Mouse (Mus musculus) lung, embryonic 15.5 days (tissue): ENCODE measurements around the gene Stxbp5. TPM values are rescaled to one million over a fixed set of nuclear protein-coding genes. Genes with fewer than 3 reads are reported as not detected.
A peak's percentile ranks its signal among the peaks of the same experiment; 100 is the strongest.
"Not testable (repeated sequence)": the region's sequence is repeated elsewhere in the genome, so short reads cannot be mapped to it uniquely, and the experiment has no call there.

Experiments used
- ATAC-seq: fragments of 200-750 bp; cut with Nextera tagmentation; 2 replicates; pipeline ENCODE4 v1.8.0; 2017; ENCODE audit warnings: moderate number of reproducible peaks, borderline replicate concordance; ENCODE audit not compliant: low FRiP score, low TSS enrichment; ENCODE audit errors: extremely low read depth
- H3K27ac ChIP-seq: fragments of 300-500 bp; sonication (generic); 2 replicates; pipeline ENCODE4 v1.5.1; 2015; ENCODE audit warnings: moderate library complexity, mild to moderate bottlenecking, inconsistent platforms
- H3K27me3 ChIP-seq: fragments of 300-500 bp; sonication (generic); 2 replicates; pipeline ENCODE4 v1.6.1; 2015; ENCODE audit warnings: inconsistent platforms
- H3K36me3 ChIP-seq: fragments of 300-500 bp; sonication (generic); 2 replicates; pipeline ENCODE4 v1.6.1; 2015; ENCODE audit warnings: inconsistent platforms
- H3K4me1 ChIP-seq: fragments of 300-500 bp; sonication (generic); 2 replicates; pipeline ENCODE4 v1.6.1; 2015; ENCODE audit warnings: inconsistent platforms
- H3K4me2 ChIP-seq: fragments of 300-500 bp; sonication (generic); 2 replicates; pipeline ENCODE4 v1.6.1; 2015; ENCODE audit warnings: inconsistent platforms, mild to moderate bottlenecking, moderate library complexity
- H3K4me3 ChIP-seq: fragments of 300-500 bp; sonication (generic); 2 replicates; pipeline ENCODE4 v1.5.1; 2015; ENCODE audit warnings: mild to moderate bottlenecking, inconsistent platforms
- H3K9ac ChIP-seq: fragments of 300-500 bp; sonication (generic); 2 replicates; pipeline ENCODE4 v1.6.1; 2015; ENCODE audit warnings: inconsistent platforms
- H3K9me3 ChIP-seq: fragments of 300-500 bp; sonication (generic); 2 replicates; pipeline ENCODE4 v1.6.1; 2016; ENCODE audit warnings: inconsistent platforms
- WGBS: fragments of 180-500 bp; shearing (Covaris S2); methylation state at CpG from one replicate; pipeline ENCODE4 v1.1.7; 2015; 5-methylcytosine and 5-hydroxymethylcytosine counted together
- polyA plus RNA-seq: library from polyadenylated mRNA; unstranded; fragments of >200 nt; fragmentation: Nextera tagmentation; extraction: Ambion mirVana; gene quantifications from 2 replicates; pipeline ENCODE4 v1.2.1, GENCODE M21; 2015

Stxbp5 gene
- polyA plus RNA-seq, 1 experiment from 2014 or later: 3.9 TPM

- Histone ChIP-seq H3K27ac (no peak overlapping the region), H3K4me2 (no peak overlapping the region), H3K4me3 (no peak overlapping the region), H3K36me3 (no peaks in the 10 kb centered on the region), H3K27me3 (no peaks in the 10 kb centered on the region), H3K9ac (no peak overlapping the region), H3K9me3 (no peaks in the 10 kb centered on the region), H3K4me1 (no peaks in the 10 kb centered on the region)
- WGBS: 85% methylated on average over 4 of the region's 4 CpGs
- ATAC-seq: no peak
Measured at GRCm38 (mm10) chr10:9888655-9889054, 12.2 kb downstream of the Stxbp5 start.

- WGBS: 92% methylated on average over 5 of the region's 5 CpGs
- H3K36me3 ChIP-seq, H3K4me2 ChIP-seq, H3K4me1 ChIP-seq, H3K9ac ChIP-seq, ATAC-seq, H3K27ac ChIP-seq, H3K9me3 ChIP-seq, H3K4me3 ChIP-seq, H3K27me3 ChIP-seq: not testable (repeated sequence)
Measured at GRCm38 (mm10) chr10:9881781-9882320, 19.0 kb downstream of the Stxbp5 start.

- Histone ChIP-seq H3K4me1 (no peaks in the 10 kb centered on the region), H3K36me3 (no peaks in the 10 kb centered on the region), H3K4me3 (no peak overlapping the region), H3K27ac (no peak overlapping the region), H3K9me3 (no peaks in the 10 kb centered on the region), H3K4me2 (no peak overlapping the region), H3K27me3 (no peaks in the 10 kb centered on the region), H3K9ac (no peak overlapping the region)
- 67% methylated on average over 6 of the region's 6 CpGs for WGBS
- ATAC-seq: no peak
Measured at GRCm38 (mm10) chr10:9880070-9880728, 20.7 kb downstream of the Stxbp5 start.

GRCm38 (mm10) chr10:9878821-9879489 lies 21.9 kb downstream of the Stxbp5 start:
- H3K36me3 ChIP-seq: no peaks in the 10 kb centered on the region
- 74% methylated on average over 6 of the region's 6 CpGs for WGBS
- H3K4me3 ChIP-seq: no peak overlapping the region
- H3K4me1 ChIP-seq: no peaks in the 10 kb centered on the region
- no peaks in the 10 kb centered on the region for H3K27me3 ChIP-seq
- ATAC-seq: no peak
- H3K9me3 ChIP-seq: no peaks in the 10 kb centered on the region
- no peak overlapping the region for H3K4me2 ChIP-seq
- H3K9ac ChIP-seq: no peak overlapping the region
- no peak overlapping the region for H3K27ac ChIP-seq

GRCm38 (mm10) chr10:9875905-9876304 lies 25.0 kb downstream of the Stxbp5 start:
- no peak overlapping the region for H3K9ac ChIP-seq
- H3K4me2 ChIP-seq: no peak overlapping the region
- no peaks in the 10 kb centered on the region for H3K36me3 ChIP-seq
- H3K4me3 ChIP-seq: no peak overlapping the region
- H3K4me1 ChIP-seq: no peaks in the 10 kb centered on the region
- no peaks in the 10 kb centered on the region for H3K27me3 ChIP-seq
- H3K9me3 ChIP-seq: no peaks in the 10 kb centered on the region
- ATAC-seq: no peak
- H3K27ac ChIP-seq: no peak overlapping the region
- 85% methylated on average over 3 of the region's 3 CpGs for WGBS

- no peaks in the 10 kb centered on the region for H3K9me3 ChIP-seq
- ATAC-seq: no peak
- no peaks in the 10 kb centered on the region for H3K36me3 ChIP-seq
- no peak overlapping the region for H3K27ac ChIP-seq
- no peak overlapping the region for H3K4me2 ChIP-seq
- H3K27me3 ChIP-seq: no peaks in the 10 kb centered on the region
- 43% methylated on average over 2 of the region's 2 CpGs for WGBS
- H3K4me3 ChIP-seq: no peak overlapping the region
- no peaks in the 10 kb centered on the region for H3K4me1 ChIP-seq
- H3K9ac ChIP-seq: no peak overlapping the region
Measured at GRCm38 (mm10) chr10:9872143-9872542, 28.7 kb downstream of the Stxbp5 start.

GRCm38 (mm10) chr10:9866793-9867579 lies 33.9 kb downstream of the Stxbp5 start:
- H3K27ac ChIP-seq: 0 out of 2 replicates have a peak overlapping the region, but pooled peaks have one; percentile 30
- ATAC-seq: no peak
- H3K4me1 ChIP-seq: no peaks in the 10 kb centered on the region
- no peaks in the 10 kb centered on the region for H3K9me3 ChIP-seq
- H3K4me2 ChIP-seq: peak overlapping the region; percentile 9; the same call in 1 of the 2 replicates
- H3K9ac ChIP-seq: no peak overlapping the region
- H3K36me3 ChIP-seq: no peaks in the 10 kb centered on the region
- H3K4me3 ChIP-seq: no peak overlapping the region
- WGBS: 54% methylated on average over 17 of the region's 17 CpGs
- H3K27me3 ChIP-seq: no peaks in the 10 kb centered on the region

GRCm38 (mm10) chr10:9860022-9860421 lies 40.9 kb downstream of the Stxbp5 start:
- Histone ChIP-seq H3K9me3 (no peaks in the 10 kb centered on the region), H3K9ac (no peak overlapping the region), H3K4me1 (no peaks in the 10 kb centered on the region), H3K27me3 (no peaks in the 10 kb centered on the region), H3K4me3 (no peak overlapping the region), H3K27ac (no peak overlapping the region), H3K4me2 (no peak overlapping the region), H3K36me3 (peaks cover 3% of the 10 kb centered on the region; the same call in 1 of the 2 replicates)
- WGBS: 88% methylated on average over 4 of the region's 4 CpGs
- no peak for ATAC-seq

GRCm38 (mm10) chr10:9859476-9859875 lies 41.4 kb downstream of the Stxbp5 start:
- 86% methylated on average over 3 of the region's 3 CpGs for WGBS

GRCm38 (mm10) chr10:9857850-9858249 lies 43.0 kb downstream of the Stxbp5 start:
- H3K36me3 ChIP-seq: peaks cover 4% of the 10 kb centered on the region; the same call in 1 of the 2 replicates
- no peaks in the 10 kb centered on the region for H3K4me1 ChIP-seq
- no peak overlapping the region for H3K4me3 ChIP-seq
- 77% methylated on average over 2 of the region's 2 CpGs for WGBS
- H3K4me2 ChIP-seq: no peak overlapping the region
- no peaks in the 10 kb centered on the region for H3K27me3 ChIP-seq
- no peak overlapping the region for H3K9ac ChIP-seq
- H3K27ac ChIP-seq: no peak overlapping the region
- H3K9me3 ChIP-seq: no peaks in the 10 kb centered on the region
- ATAC-seq: no peak

More at GRCm38 (mm10) chr10:9859476-9859875, 41.4 kb downstream of the Stxbp5 start:
- Histone ChIP-seq H3K27ac (no peak overlapping the region), H3K9me3 (no peaks in the 10 kb centered on the region), H3K4me3 (no peak overlapping the region), H3K4me1 (no peaks in the 10 kb centered on the region), H3K36me3 (peaks cover 4% of the 10 kb centered on the region; the same call in 1 of the 2 replicates), H3K4me2 (no peak overlapping the region), H3K9ac (no peak overlapping the region), H3K27me3 (no peaks in the 10 kb centered on the region)
- ATAC-seq: no peak

GRCm38 (mm10) chr10:9856792-9857191 lies 44.1 kb downstream of the Stxbp5 start:
- Histone ChIP-seq H3K27ac (no peak overlapping the region), H3K4me3 (no peak overlapping the region), H3K9ac (no peak overlapping the region), H3K27me3 (no peaks in the 10 kb centered on the region), H3K4me1 (no peaks in the 10 kb centered on the region), H3K36me3 (peaks cover 4% of the 10 kb centered on the region; the same call in 1 of the 2 replicates), H3K4me2 (no peak overlapping the region), H3K9me3 (peaks cover under 1% of the 10 kb centered on the region; the same call in 1 of the 2 replicates)
- no peak for ATAC-seq
- WGBS: 77% methylated on average over 9 of the region's 9 CpGs
